Mouse (Mus musculus) erythroblast, adult 5-6 weeks (primary cell): Measurements from ENCODE around the gene Pcgf5. TPM values are rescaled to one million over a fixed set of nuclear protein-coding genes. Genes with fewer than 3 reads are reported as not detected.

ENCODE experiments used
- ATAC-seq: replicated peaks from 2 replicates; pipeline ENCODE4 v1.8.0; 2016; ENCODE audit warnings: moderate number of reproducible peaks, mild to moderate bottlenecking, moderate TSS enrichment, inconsistent platforms; ENCODE audit not compliant: poor library complexity, low FRiP score, severe bottlenecking
- total RNA-seq, 2 experiments: library from RNA; stranded (forward) in 1 of 2; stranded (reverse) in 1 of 2; fragments of 150-400 nt in 1 of 2; fragments of 200-764, 138-1000 nt in 1 of 2; gene quantifications; 2 replicates each; pipeline versions ENCODE4 v1.2.3 to v1.2.4; 2015 to 2017; ENCODE audit warnings: low replicate concordance in 2 of 2

Gene Pcgf5
- total RNA-seq (2015; ENCODE audit: low replicate concordance) (18.6 and 27.2 TPM in 2 replicates), total RNA-seq (2017; ENCODE audit: low replicate concordance) (48.1 and 71.7 TPM in 2 replicates)

- no peak for ATAC-seq
Measured at GRCm38 (mm10) chr19:36348161-36348800, at the start of gene Pcgf5. Pcgf5 (plus strand) TSS chr19:36348309.

DNA sequence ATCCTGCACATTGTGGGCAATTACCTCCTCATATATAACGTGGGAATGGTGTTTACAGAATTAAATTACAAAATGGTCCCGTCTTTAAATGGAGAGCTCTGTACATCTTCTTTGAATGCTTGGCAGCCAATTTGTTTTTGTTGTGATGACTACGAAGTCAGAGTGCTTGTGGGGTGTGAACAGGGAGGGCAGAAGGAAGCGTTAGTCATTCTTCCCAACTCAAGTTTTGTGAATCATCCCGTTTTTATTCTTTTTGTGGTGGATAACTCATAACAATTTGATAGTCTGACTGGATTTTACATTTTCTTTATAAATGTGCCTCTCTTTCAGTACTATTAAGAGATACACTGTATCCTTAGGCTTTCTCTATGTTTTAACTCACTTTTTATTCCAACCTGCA, 42.6 kb upstream of the Pcgf5 start:
- ATAC-seq = no peak

GRCm38 (mm10) chr19:36314010-36314409, 34.1 kb upstream of the Pcgf5 start:
- no peak for ATAC-seq

DNA sequence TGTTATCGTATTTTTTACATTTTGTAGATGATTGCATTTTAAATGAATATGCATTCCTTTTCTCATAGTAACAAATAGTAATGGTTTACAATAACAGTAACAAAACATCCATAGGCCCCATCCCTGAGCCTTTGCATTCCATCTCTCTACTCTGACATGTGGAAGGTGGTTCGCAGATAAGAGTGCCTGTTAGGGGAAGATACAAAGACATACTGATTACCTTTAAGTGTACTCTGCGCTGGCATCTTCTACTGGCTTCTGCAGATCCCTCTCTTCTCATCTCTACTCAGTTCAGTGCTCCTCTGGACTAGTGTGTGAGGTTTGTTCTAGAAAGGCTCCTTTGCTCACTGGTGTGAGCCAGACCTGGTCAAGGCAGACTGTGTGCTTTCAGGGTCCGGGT, 28.4 kb upstream of the Pcgf5 start:
- ATAC-seq = no peak

GRCm38 (mm10) chr19:36321066-36321465, 27.0 kb upstream of the Pcgf5 start:
- ATAC-seq = no peak

DNA sequence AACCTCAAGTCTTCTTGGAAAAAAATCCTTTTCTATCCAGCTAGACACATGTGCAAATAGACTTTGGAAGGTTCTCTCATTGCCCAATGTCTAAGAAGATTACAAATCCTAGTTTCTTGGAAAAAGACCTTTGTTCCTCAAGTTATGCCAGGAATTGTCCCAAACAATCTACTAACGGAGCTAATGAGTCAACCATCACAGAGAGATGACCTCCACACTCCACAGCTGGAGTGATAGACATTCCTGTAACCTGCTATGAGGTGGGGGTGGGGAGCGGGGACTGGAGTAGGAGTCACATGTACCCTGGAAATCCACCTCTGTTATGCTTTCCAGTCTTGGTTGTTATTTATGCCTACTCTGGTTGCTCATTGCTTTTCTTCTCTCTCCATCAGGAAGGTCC, 24.8 kb upstream of the Pcgf5 start:
- no peak for ATAC-seq

GRCm38 (mm10) chr19:36328678-36329077, 19.4 kb upstream of the Pcgf5 start:
- no peak for ATAC-seq

GRCm38 (mm10) chr19:36347376-36347775, 733 bp upstream of the Pcgf5 start:
- ATAC-seq = no peak

- no peak for ATAC-seq
Measured at GRCm38 (mm10) chr19:36347831-36348160, 313 bp upstream of the Pcgf5 start.

GRCm38 (mm10) chr19:36348801-36349486, 835 bp downstream of the Pcgf5 start:
- ATAC-seq = no peak

DNA sequence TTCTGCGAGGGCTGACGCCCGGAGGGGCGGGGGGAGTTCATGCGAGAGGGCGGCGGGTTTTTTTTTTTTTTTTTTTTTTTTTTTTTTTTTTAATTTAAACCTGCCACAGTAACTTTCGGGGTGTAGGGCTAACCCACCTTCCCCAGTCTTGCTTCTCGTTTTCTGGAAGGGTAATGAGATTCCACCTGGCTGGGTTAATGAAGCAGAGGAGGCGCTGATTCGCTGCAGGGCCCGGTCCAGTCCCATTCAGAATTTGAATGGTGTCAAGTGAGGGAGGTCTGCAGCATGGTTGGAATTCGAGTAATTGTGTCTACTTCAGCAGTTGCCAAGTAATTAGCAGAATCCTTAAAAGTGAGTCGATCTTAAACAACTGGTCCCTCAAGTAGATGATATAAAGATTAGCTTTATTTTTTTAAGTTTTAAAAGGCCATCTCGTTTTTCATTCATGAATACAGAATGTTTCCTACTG, 1.4 kb downstream of the Pcgf5 start:
- no peak for ATAC-seq

- ATAC-seq = no peak
Measured at GRCm38 (mm10) chr19:36350181-36350580, 2.1 kb downstream of the Pcgf5 start.

GRCm38 (mm10) chr19:36350870-36351269, 2.8 kb downstream of the Pcgf5 start:
- ATAC-seq = no peak

- ATAC-seq = no peak
Measured at GRCm38 (mm10) chr19:36362541-36362940, 14.4 kb downstream of the Pcgf5 start.

DNA sequence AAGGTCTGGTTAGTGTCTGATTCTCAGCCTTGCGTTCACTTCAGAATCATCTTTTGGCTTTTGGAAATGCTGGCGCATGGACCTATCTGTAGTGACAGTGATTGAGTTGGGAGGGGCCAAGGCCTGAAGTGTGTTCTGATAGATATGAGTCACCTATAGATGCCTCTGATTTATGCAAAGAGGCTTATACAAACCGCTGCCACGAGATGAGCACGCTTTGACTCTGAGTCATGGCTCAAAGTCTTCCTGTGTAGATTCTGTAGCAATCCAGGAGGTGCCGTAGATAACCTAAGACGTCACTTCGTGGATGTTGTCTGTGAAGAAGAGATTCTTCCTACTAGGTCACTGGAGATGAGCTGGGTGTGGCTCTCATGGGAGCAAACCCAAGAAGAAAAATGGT, 16.6 kb downstream of the Pcgf5 start:
- ATAC-seq = no peak

GRCm38 (mm10) chr19:36371478-36371877, 23.4 kb downstream of the Pcgf5 start:
- no peak for ATAC-seq

DNA sequence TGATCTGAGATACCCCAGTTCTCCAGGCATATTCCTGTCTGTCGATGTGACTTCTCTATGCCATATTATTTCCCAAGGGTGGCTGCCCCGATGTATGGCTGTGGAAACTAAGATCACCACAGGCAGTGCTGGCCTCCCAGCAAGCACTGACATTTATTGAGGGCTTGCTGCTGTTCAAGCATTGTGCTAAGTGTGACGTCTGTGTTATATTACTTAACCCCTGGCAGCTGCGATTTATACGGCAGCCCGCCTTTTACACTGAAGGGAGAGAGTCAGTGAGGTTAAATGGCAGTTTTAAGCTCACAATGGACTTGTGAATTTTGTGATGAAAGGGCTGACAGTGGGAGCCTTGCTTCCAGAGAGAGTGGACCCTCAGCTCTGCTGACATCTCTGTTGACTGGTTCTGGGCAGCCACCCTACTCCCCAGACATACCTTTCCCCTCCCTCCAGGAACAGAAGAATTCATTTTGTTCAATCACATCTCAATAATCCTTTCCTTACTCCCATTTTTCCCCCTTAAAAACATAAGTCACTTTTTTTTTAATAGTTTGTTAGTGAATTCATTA, 25.0 kb downstream of the Pcgf5 start:
- no peak for ATAC-seq

DNA sequence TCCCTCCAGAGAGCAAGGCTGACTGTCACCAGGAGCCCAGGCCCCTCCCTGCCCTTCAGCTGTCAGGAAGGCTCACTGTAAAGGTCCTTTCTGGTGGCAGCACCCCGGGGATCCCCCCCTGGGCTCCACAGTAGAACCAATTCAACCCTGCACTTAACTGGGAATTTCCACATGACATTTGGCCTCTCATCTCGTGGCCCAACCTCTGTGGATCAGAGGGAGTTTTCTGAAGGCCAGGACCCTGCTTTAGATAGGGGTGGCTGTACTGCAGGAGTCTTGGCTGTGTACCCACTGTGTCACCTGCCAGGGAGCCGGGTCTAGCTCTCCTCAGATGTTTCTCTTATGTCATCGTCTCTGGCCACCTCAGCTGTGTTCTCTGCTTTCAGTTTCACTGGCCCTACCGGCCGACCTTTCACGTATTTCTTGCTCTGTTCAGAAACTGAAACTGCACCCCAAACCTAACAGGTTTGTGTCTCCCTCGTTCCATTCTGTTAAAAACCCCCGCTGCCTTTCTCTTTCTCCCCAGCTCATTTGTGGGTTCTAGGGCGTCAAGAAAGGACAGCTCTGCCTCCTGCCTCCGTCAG, 27.2 kb downstream of the Pcgf5 start:
- ATAC-seq = no peak

DNA sequence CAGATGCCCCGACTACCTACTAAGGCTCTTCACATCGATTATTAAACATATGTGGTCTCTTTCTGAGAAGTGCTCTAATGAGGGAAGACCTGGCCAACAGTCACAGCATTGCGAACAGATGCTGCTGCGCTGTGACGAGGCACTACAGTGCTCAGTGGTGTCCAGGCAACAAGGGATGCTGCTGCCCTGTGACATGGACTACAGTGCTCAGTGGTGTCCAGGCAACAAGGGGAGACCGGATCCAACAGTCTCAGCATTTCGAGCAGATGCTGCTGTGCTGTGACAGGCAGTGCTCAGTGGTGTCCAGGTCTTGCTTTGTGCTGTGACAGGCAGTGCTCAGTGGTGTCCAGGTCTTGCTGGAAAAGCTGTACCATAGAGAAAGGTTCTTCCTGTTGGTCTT, 29.6 kb downstream of the Pcgf5 start:
- ATAC-seq = no peak

DNA sequence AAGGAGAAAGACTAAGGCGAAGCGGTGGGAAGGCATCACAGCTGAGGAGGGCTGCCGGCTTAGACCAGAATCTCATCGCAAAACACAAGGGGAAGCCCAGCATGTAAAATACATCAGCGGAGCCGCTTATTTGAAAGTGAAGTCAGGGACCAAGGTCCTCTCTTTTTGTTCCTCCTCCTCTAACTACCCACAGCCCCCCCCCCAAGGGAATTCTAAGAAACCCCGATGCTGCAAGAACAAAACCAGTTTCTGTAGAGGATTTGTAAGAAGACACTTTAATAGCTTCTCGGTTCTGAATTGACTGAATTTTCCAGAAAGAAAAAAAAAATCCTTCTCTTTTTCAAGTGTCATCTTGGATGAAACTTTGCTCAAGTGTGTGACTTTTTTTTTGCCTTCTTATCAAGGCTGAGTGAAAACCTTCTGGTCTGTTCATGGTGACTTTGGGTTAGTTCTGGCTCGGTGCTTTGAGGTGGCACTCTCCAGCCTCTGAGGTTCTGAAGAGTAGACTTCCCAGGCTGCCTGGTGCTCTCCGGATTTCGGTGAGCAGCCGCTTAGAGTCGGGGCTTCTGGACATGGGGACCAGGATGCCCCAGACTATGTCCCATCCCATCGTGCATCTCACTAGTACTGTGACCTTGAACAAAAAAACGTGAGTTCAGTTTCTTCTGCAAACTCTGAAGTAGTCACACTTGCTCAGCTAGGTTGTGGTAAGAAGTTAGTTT, 30.6 kb downstream of the Pcgf5 start:
- ATAC-seq = no peak
